Mouse (Mus musculus) C2C12 (cell line): ENCODE data around the gene Mtmr3. TPM values are rescaled to one million over a fixed set of nuclear protein-coding genes. Genes with fewer than 3 reads are reported as not detected.
A peak's percentile ranks its signal among the peaks of the same experiment; 100 is the strongest.

Experiments
- H3K27me3 ChIP-seq: one replicate; pipeline ENCODE4 v1.6.1; 2011; ENCODE audit not compliant: control insufficient read depth, insufficient read depth, insufficient read length
- H3K36me3 ChIP-seq: one replicate; pipeline ENCODE4 v1.6.1; 2011; ENCODE audit not compliant: control insufficient read depth, insufficient read depth
- H3K4me3 ChIP-seq: one replicate; pipeline ENCODE4 v1.5.1; 2011; ENCODE audit warnings: mild to moderate bottlenecking, control low read depth; ENCODE audit not compliant: poor library complexity, insufficient read depth, severe bottlenecking
- H3K79me2 ChIP-seq: one replicate; pipeline ENCODE4 v1.6.1; 2011; ENCODE audit not compliant: control insufficient read depth, insufficient read depth
- H3K79me3 ChIP-seq: one replicate; pipeline ENCODE4 v1.6.1; 2011; ENCODE audit warnings: low read depth, control low read depth
- H3ac ChIP-seq: one replicate; pipeline ENCODE3; 2011; ENCODE audit warnings: low read depth; ENCODE audit not compliant: control insufficient read depth, insufficient read length
- CEBPB ChIP-seq: IDR thresholded peaks from one replicate; pipeline ENCODE4 v1.6.1; 2011; ENCODE audit warnings: low read depth, mild to moderate bottlenecking, control low read depth, moderate library complexity
- CTCF ChIP-seq: IDR thresholded peaks from one replicate; pipeline ENCODE4 v1.5.1; 2011; ENCODE audit not compliant: control insufficient read depth, insufficient read depth, insufficient read length
- FOSL1 ChIP-seq: IDR thresholded peaks from one replicate; pipeline ENCODE4 v1.8.0; 2011; ENCODE audit warnings: mild to moderate bottlenecking, low read length; ENCODE audit not compliant: poor library complexity, insufficient read depth, severe bottlenecking
- MAX ChIP-seq: IDR thresholded peaks from one replicate; pipeline ENCODE4 v1.6.1; 2011; ENCODE audit warnings: mild to moderate bottlenecking, control low read depth
- MYOD1 ChIP-seq: IDR thresholded peaks from one replicate; pipeline ENCODE4 v1.6.1; 2011; ENCODE audit warnings: low read depth; ENCODE audit not compliant: control insufficient read depth, insufficient read length
- MYOG ChIP-seq: IDR thresholded peaks from one replicate; pipeline ENCODE4 v1.6.1; 2011; ENCODE audit not compliant: control insufficient read depth, insufficient read length; ENCODE audit errors: extremely low read depth
- USF1 ChIP-seq: IDR thresholded peaks from one replicate; pipeline ENCODE4 v1.6.1; 2011; ENCODE audit warnings: low read depth, mild to moderate bottlenecking, control low read depth, moderate library complexity
- polyA plus RNA-seq: library from polyadenylated mRNA; unstranded; fragments of >200 nt; fragmentation: generic; extraction: Trizol; gene quantifications from one replicate; pipeline ENCODE4 v1.2.1, GENCODE M21; 2012; ENCODE audit warnings: missing spikeins

The Mtmr3 gene
- polyA plus RNA-seq, 1 experiment, result 13.8 TPM

GRCm38 (mm10) chr11:4606541-4606940 is 11.9 kb upstream of the Mtmr3 start:
- no peak for TF ChIP-seq CTCF
- peak; percentile 7 for TF ChIP-seq FOSL1
- no peak for TF ChIP-seq CEBPB
- TF ChIP-seq MYOG, result no peak
- peak; percentile 83 for TF ChIP-seq MYOD1
- TF ChIP-seq MAX, result peak; percentile 41
- Histone ChIP-seq H3K79me2 (no peaks in the 10 kb centered on the region), H3K4me3 (no peak overlapping the region), H3K79me3 (no peaks in the 10 kb centered on the region), H3ac (no peak overlapping the region), H3K36me3 (no peaks in the 10 kb centered on the region), H3K27me3 (no peaks in the 10 kb centered on the region)

GRCm38 (mm10) chr11:4605414-4605813 is 10.8 kb upstream of the Mtmr3 start:
- Histone ChIP-seq H3ac (no peak overlapping the region), H3K79me2 (no peaks in the 10 kb centered on the region), H3K36me3 (no peaks in the 10 kb centered on the region), H3K27me3 (no peaks in the 10 kb centered on the region), H3K79me3 (no peaks in the 10 kb centered on the region), H3K4me3 (no peak overlapping the region)
- TF ChIP-seq CTCF (no peak), MYOD1 (no peak), CEBPB (no peak), MYOG (no peak), USF1 (no peak), FOSL1 (no peak), MAX (no peak)

GRCm38 (mm10) chr11:4604441-4604840 is 9.8 kb upstream of the Mtmr3 start:
- Histone ChIP-seq H3K27me3 (no peaks in the 10 kb centered on the region), H3K4me3 (no peak overlapping the region), H3K36me3 (no peaks in the 10 kb centered on the region), H3ac (no peak overlapping the region), H3K79me3 (no peaks in the 10 kb centered on the region), H3K79me2 (no peaks in the 10 kb centered on the region)
- TF ChIP-seq MAX (no peak), CEBPB (no peak), CTCF (no peak), USF1 (no peak), MYOG (no peak), FOSL1 (no peak), MYOD1 (no peak)

- no peak overlapping the region for H3ac ChIP-seq
- H3K4me3 ChIP-seq, result no peak overlapping the region
- H3K79me2 ChIP-seq, result no peaks in the 10 kb centered on the region
- H3K36me3 ChIP-seq, result no peaks in the 10 kb centered on the region
- no peaks in the 10 kb centered on the region for H3K27me3 ChIP-seq
- TF ChIP-seq CEBPB (no peak), MYOG (no peak), FOSL1 (no peak), USF1 (no peak), MYOD1 (no peak), CTCF (no peak), MAX (no peak)
- no peaks in the 10 kb centered on the region for H3K79me3 ChIP-seq
Observed at GRCm38 (mm10) chr11:4602691-4603441, 8.2 kb upstream of the Mtmr3 start.

- Histone ChIP-seq H3ac (no peak overlapping the region), H3K27me3 (no peaks in the 10 kb centered on the region), H3K36me3 (no peaks in the 10 kb centered on the region), H3K79me2 (no peaks in the 10 kb centered on the region), H3K4me3 (no peak overlapping the region), H3K79me3 (no peaks in the 10 kb centered on the region)
- TF ChIP-seq MYOD1 (no peak), MAX (no peak), FOSL1 (no peak), CTCF (no peak), MYOG (no peak)
Observed at GRCm38 (mm10) chr11:4601890-4602289, 7.2 kb upstream of the Mtmr3 start.

GRCm38 (mm10) chr11:4599916-4600315 is 5.3 kb upstream of the Mtmr3 start:
- Histone ChIP-seq H3K79me2 (no peaks in the 10 kb centered on the region), H3K27me3 (no peaks in the 10 kb centered on the region), H3K36me3 (no peaks in the 10 kb centered on the region), H3K79me3 (no peaks in the 10 kb centered on the region), H3ac (no peak overlapping the region), H3K4me3 (no peak overlapping the region)
- TF ChIP-seq MAX, result no peak
- TF ChIP-seq MYOD1, result no peak
- TF ChIP-seq CEBPB, result no peak
- no peak for TF ChIP-seq USF1
